Mouse (Mus musculus) bone marrow, adult 2 months (tissue): ENCODE measurements around the gene Tma7. TPM values are rescaled to one million over a fixed set of nuclear protein-coding genes. Genes with fewer than 3 reads are reported as not detected.

Experiments used
- H3K27ac ChIP-seq: fragments of 200-500 bp; 2 replicates; pipeline ENCODE4 v1.5.1; 2012; ENCODE audit warnings: low read depth, mild to moderate bottlenecking, control low read depth, inconsistent platforms, low read length; ENCODE audit not compliant: control insufficient read depth, poor library complexity, insufficient read depth
- H3K4me1 ChIP-seq: fragments of 200-500 bp; 2 replicates; pipeline ENCODE4 v1.6.1; 2011; ENCODE audit warnings: low read length; ENCODE audit not compliant: control insufficient read depth, insufficient read depth
- H3K4me3 ChIP-seq: fragments of 200-500 bp; replicated peaks from 2 replicates; pipeline ENCODE3; 2011; ENCODE audit warnings: mild to moderate bottlenecking, low read depth, low read length, control low read depth; ENCODE audit not compliant: control insufficient read depth
- CTCF ChIP-seq: fragments of 200-500 bp; IDR thresholded peaks from 2 replicates; pipeline ENCODE4 v1.5.1; 2011; ENCODE audit warnings: low read length, control low read depth; ENCODE audit not compliant: control insufficient read depth, insufficient read depth
- POLR2A ChIP-seq: fragments of 200-500 bp; IDR thresholded peaks from 2 replicates; pipeline ENCODE4 v1.6.1; 2011; ENCODE audit warnings: low read depth, mild to moderate bottlenecking, control low read depth, low read length, borderline replicate concordance; ENCODE audit not compliant: control insufficient read depth
- WGBS: fragments of 180-500 bp; shearing (Covaris S2); methylation state at CpG from one replicate; pipeline ENCODE4 v1.1.7; 2018; 5-methylcytosine and 5-hydroxymethylcytosine counted together
- polyA plus RNA-seq: library from polyadenylated mRNA; stranded (reverse); fragments of >200 nt; gene quantifications from 2 replicates; pipeline ENCODE4 v1.2.4, GENCODE M21; 2011; ENCODE audit warnings: low replicate concordance; ENCODE audit not compliant: missing spikeins, insufficient read depth, insufficient read length

Tma7 gene
- polyA plus RNA-seq, 1 experiment: 254 TPM

DNA sequence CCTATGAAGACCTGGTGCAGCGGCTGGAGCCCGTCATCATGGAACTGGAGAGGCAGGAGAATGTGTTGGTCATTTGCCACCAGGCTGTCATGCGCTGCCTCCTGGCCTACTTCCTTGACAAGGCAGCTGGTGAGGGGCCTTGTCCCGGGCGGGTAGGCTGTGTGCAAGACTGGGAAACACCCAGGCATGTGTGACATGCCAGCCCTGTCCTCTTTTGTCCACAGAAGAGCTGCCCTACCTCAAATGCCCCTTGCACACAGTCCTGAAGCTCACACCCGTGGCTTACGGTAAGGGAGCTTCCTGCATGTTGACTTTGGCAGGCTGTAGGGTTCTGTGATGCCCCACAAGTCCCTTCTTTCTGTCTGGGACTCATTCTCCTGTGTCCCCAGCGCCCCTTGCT is 54.9 kb downstream of the Tma7 start:
- WGBS: 73% methylated on average over 8 of the region's 8 CpGs
- Histone ChIP-seq H3K27ac (no peak overlapping the region; the same call in 1 of the 2 replicates), H3K4me1 (peaks cover 5% of the 10 kb centered on the region; the same call in 1 of the 2 replicates), H3K4me3 (no peak overlapping the region)
- TF ChIP-seq CTCF (no peak), POLR2A (no peak)

Other genes starting within 250 kb of the Tma7 start
- gene Slc26a6, start 229.3 kb downstream of the Tma7 start, polyA plus RNA-seq: 11.0 and 13.3 TPM in 2 replicates
- not detected in 2 replicates for gene Tmem89, start 168.0 kb downstream of the Tma7 start, polyA plus RNA-seq
- 50.7 and 70.0 TPM in 2 replicates for gene Uqcrc1, start 146.0 kb downstream of the Tma7 start, polyA plus RNA-seq
- 5.5 and 17.5 TPM in 2 replicates for gene Col7a1, start 129.0 kb downstream of the Tma7 start, polyA plus RNA-seq
- not detected in 2 replicates for gene Ucn2, start 96.6 kb downstream of the Tma7 start, polyA plus RNA-seq
- gene Pfkfb4, start 90.8 kb downstream of the Tma7 start, polyA plus RNA-seq: 15.4 and 35.2 TPM in 2 replicates
- 69.2 and 133 TPM in 2 replicates for gene Shisa5, start 44.0 kb downstream of the Tma7 start, polyA plus RNA-seq
- 10.1 and 19.5 TPM in 2 replicates for gene Trex1, start 22.9 kb downstream of the Tma7 start, polyA plus RNA-seq
- gene Atrip, start 8.5 kb downstream of the Tma7 start, polyA plus RNA-seq: 5.8 and 10.2 TPM in 2 replicates
- 3.4 and 6.0 TPM in 2 replicates for gene Ccdc51, start 94 bp downstream of the Tma7 start, polyA plus RNA-seq
- gene Plxnb1, start 12.8 kb upstream of the Tma7 start, polyA plus RNA-seq: 1.1 and 2.1 TPM in 2 replicates
- not detected in 2 replicates for gene Fbxw21, start 79.5 kb upstream of the Tma7 start, polyA plus RNA-seq
- gene Fbxw13, start 113.4 kb upstream of the Tma7 start, polyA plus RNA-seq: not detected in 2 replicates
- gene Fbxw20, start 152.2 kb upstream of the Tma7 start, polyA plus RNA-seq: not detected in 2 replicates
- not detected in 2 replicates for gene Fbxw14, start 205.1 kb upstream of the Tma7 start, polyA plus RNA-seq